Mouse (Mus musculus): ENCODE data around the gene Gm21954.

GRCm38 (mm10) chr3:55492021-55492420 is 20.0 kb upstream of the Gm21954 start:
- TF ChIP-seq CTCF (IDR thresholded peaks at IDR 0.05; ENCODE audit: low read depth): no peak
- TF ChIP-seq EP300 (IDR thresholded peaks at IDR 0.05; ENCODE audit: low read depth): no peak
